Mouse (Mus musculus): ENCODE data around the gene Hist2h2aa2.

- TF ChIP-seq CTCF (IDR thresholded peaks at IDR 0.05; ENCODE audit: borderline replicate concordance, insufficient read depth, low read depth, low read length) (no peak), POLR2A (IDR thresholded peaks at IDR 0.05; ENCODE audit: borderline replicate concordance, insufficient read depth, low read length) (no peak)
Observed at GRCm38 (mm10) chr3:96237335-96237903, 2.7 kb downstream of the Hist2h2aa2 start.
